Mouse (Mus musculus): ENCODE results near the gene Acly.

The Acly gene

DNA sequence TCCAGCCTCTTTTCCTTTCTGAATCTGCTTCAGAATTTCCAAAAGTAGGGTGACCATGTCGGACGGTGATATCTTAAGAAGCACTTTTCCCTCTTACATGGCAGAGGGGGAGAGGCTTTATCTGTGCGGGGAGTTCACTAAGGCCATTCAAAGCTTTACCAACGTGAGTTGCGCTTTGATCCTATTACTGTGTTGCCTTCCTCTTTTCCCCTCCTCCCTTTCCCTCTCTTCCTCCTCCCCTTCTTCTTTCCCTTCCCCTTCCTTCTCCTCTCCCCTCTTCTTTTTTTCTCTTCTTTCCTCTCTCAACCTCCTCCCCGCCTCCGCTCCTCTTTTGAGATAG is 17.9 kb upstream of the Acly start:
- no peak for DNase-seq (ENCODE audit: low read depth, low spot score)

DNA sequence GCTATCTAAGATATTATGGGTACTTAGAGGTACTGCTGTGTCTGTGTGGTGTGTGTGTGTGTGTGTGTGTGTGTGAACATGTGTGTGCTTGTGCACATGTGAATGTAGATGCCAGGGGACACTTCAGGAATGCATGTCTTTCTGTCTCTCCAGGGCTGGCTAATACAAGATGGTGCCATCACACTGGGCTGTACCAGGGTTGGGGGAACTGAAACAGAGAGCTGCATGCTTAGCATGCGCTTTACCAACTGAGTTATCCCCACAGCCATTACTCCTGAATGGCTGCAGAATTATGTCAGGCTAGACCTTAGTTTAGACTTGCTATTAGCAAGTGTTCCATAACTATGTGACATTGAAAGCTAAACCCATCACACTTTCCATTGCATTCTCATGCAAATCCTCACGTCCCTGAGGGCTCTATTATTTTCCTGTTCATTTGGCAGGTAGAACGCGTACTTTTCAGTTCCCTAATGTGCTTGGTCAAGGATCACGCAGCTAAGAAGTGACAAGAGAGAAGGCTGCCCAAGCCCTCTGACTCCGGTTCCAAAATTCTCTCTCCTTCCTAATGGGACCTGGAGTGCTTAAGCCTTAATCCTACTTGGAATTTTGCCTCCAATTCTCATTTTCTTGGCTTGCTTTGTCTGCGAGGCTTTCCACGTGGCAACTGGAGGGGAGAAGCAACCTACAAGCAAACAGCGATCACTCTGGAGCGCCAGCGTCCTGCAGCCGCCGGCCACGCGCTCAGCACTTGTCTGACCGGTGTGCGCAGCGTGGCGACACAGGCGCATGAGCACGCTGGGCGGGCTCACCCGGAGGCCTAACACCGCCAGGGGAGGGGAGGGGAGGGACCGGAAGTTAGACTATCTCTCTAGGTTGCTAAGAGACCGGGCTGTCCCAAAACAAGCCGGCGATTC is 17.3 kb upstream of the Acly start, which contains the start of gene Ttc25:
Ttc25 (plus strand) TSS at position 776 of the 914 bp plus-strand sequence.
- peak; percentile 97 for DNase-seq (ENCODE audit: low read depth, low spot score)

- DNase-seq (ENCODE audit: low read depth, low spot score): no peak
Observed at GRCm38 (mm10) chr11:100541577-100541976, 13.8 kb upstream of the Acly start.

GRCm38 (mm10) chr11:100540966-100541365 is 13.2 kb upstream of the Acly start:
- DNase-seq (ENCODE audit: low read depth, low spot score): no peak

- no peak for DNase-seq (ENCODE audit: low read depth, low spot score)
Observed at GRCm38 (mm10) chr11:100536466-100536865, 8.7 kb upstream of the Acly start.

- DNase-seq (ENCODE audit: low read depth, low spot score): no peak
Observed at GRCm38 (mm10) chr11:100535996-100536395, 8.2 kb upstream of the Acly start.

GRCm38 (mm10) chr11:100534821-100535220 is 7.0 kb upstream of the Acly start:
- peak; percentile 71 for DNase-seq (ENCODE audit: low read depth, low spot score)

DNA sequence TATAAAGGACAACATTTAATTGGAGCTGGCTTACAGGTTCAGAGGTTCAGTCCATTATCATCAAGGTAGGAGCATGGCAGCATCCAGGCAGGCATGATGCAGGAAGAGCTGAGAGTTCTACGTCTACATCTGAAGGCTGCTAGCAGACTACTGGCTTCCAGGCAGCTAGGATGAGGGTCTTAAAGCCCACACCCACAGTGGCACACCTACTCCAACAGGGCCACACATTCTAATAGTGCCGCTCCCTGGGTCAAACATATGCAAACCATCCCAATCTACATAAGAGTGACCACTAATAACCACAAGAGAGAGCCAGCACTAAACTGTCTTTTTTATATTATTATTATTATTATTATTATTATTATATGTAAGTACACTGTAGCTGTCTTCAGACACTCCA is 6.6 kb upstream of the Acly start:
- DNase-seq (ENCODE audit: low read depth, low spot score): peak; percentile 59

GRCm38 (mm10) chr11:100533871-100534270 is 6.1 kb upstream of the Acly start:
- DNase-seq (ENCODE audit: low read depth, low spot score): peak; percentile 79

- no peak for DNase-seq (ENCODE audit: low read depth, low spot score)
Observed at GRCm38 (mm10) chr11:100528375-100529165, 770 bp upstream of the Acly start.

GRCm38 (mm10) chr11:100527066-100527457 is 738 bp downstream of the Acly start:
- DNase-seq (ENCODE audit: low read depth, low spot score): peak; percentile 56

- no peak for DNase-seq (ENCODE audit: low read depth, low spot score)
Observed at GRCm38 (mm10) chr11:100526052-100526816, 1.6 kb downstream of the Acly start.

DNA sequence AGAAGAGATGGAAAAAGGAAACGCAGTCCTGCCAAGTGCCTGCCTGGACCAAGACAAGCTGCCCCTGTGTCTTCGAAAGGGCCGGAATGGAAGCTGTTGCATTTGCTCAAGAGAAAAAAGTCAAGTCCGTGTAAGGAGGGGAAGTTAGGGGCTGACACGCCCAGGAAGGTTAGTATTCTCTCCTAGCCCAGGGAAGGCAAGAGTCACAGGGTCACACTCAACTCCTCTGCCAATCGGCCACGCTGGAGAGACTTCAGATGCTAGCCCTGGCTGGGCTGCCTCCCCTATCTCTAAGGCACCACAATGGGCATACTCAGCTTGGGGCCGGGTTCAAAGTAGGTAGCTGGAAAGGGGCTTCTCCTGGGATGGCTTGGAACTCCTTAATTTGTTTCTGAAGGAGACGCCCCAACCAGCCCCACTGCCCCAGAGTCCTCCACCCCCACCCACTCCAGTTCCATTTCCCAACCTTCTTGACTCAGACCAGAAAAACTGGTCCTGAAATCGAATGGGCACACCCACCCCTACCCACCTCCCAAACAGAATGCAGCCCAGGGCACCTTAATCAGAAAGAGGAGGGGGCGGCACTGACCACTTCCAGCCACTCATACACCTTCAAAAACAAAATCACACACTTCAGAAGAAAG is 2.7 kb downstream of the Acly start:
- DNase-seq (ENCODE audit: low read depth, low spot score): no peak

DNA sequence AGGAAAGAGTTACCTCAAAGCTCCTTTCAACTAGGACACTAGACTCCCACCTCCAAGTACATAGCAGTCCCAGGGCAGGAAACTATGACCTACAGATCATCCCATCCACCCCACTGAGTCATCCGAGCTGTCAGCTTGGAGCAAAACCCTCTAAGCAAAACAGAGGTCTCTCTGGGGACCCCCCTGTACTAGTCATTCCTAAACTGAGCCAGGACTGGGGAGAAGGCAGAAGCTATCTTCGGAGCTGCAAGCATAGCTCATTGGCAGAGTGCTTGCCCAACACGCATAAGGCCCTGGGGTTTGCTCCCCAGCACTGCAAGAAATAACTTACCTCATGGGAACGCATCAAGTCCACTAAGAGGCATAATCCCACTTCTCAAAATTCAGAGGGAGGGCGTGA is 3.4 kb downstream of the Acly start:
- DNase-seq (ENCODE audit: low read depth, low spot score): no peak

DNA sequence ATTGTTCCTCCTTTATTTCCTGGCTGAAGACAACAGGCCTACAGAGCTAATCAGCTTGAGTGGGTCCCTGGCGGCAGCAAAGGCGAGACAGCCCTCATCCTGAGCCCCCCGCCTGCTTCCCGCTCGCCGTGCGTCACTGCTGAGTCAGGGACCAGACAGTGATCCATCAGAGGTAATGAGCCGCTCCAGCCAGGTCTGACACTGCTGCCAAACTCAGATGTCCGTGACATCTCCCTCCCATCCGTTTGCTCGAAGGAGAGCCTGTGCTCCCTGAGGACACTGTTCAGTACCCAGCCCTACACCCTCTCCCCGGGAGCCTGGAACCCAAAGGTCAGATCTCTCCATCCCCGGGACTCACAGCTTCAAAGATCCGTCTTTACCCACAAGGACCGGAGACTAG is 7.0 kb downstream of the Acly start:
- DNase-seq (ENCODE audit: low read depth, low spot score): no peak

DNA sequence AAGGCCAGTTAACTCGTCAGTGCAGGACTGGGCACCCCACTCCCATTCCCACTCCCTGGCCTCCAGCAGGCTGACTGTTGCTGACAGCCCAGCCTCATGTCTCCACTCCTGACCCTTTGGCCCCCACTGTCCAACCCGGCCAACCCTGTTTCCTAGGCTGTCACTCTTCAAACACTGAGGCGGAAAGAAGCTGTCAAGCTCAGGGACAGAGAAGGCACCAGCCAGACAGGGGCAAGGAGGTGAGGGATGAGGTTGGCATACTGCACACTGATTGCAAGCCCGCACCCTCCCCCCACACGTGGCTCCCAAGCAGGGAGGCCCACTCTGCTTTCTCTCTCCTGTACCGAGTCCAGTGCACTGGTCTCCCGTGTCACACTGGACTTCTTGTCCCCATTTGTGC is 8.6 kb downstream of the Acly start:
- no peak for DNase-seq (ENCODE audit: low read depth, low spot score)

- no peak for DNase-seq (ENCODE audit: low read depth, low spot score)
Observed at GRCm38 (mm10) chr11:100518188-100518591, 9.6 kb downstream of the Acly start.

- no peak for DNase-seq (ENCODE audit: low read depth, low spot score)
Observed at GRCm38 (mm10) chr11:100516291-100516690, 11.5 kb downstream of the Acly start.

DNA sequence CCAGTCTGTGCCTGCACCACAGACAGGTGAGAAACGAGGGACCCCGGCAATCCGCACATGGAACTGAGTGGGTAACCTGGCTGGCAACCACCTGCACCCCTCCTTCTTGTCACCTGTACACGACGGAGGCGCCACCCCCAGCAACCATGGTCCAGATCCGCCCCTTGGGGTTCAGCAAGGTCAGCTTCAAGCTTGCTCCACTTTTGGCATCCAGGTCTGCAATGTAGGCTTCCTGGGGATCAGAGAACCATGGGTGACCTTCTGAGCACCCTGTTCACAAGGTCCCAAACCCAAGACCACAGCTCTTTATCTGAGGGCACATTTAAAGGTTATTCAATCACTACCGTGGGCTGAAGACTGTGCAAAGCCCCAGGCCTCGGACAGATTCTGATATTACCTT is 12.0 kb downstream of the Acly start:
- no peak for DNase-seq (ENCODE audit: low read depth, low spot score)

- no peak for DNase-seq (ENCODE audit: low read depth, low spot score)
Observed at GRCm38 (mm10) chr11:100515061-100515460, 12.7 kb downstream of the Acly start.

- no peak for DNase-seq (ENCODE audit: low read depth, low spot score)
Observed at GRCm38 (mm10) chr11:100513716-100514115, 14.1 kb downstream of the Acly start.
